Mouse (Mus musculus) cerebellum, adult (tissue): ENCODE measurements at regions not wholly inside any gene's neighbourhood (a gene's known extent, or its start where the extent isn't known, plus 50 kb on each side); places are given as distances from the start of the nearest gene placed in this dataset.

Experiments
- ATAC-seq: cut with Nextera tagmentation; 2 replicates; pipeline ENCODE4 v1.9.2; 2017; ENCODE audit warnings: mild to moderate bottlenecking, moderate library complexity, mixed read lengths; ENCODE audit not compliant: insufficient number of reproducible peaks, low FRiP score, low TSS enrichment

- no peak for ATAC-seq
Measured at GRCm38 (mm10) chr4:72377520-72377919, 176.8 kb upstream of the Tle1 start.

GRCm38 (mm10) chr4:72351985-72352384 is 151.3 kb upstream of the Tle1 start:
- ATAC-seq, result no peak

- no peak; the same call in 1 of the 2 replicates for ATAC-seq
Measured at GRCm38 (mm10) chr4:72331882-72332281, 131.2 kb upstream of the Tle1 start.

GRCm38 (mm10) chr4:72329026-72329390 is 128.3 kb upstream of the Tle1 start:
- no peak for ATAC-seq

- no peak for ATAC-seq
Measured at GRCm38 (mm10) chr4:72328282-72329025, 127.7 kb upstream of the Tle1 start.

- no peak for ATAC-seq
Measured at GRCm38 (mm10) chr4:72324913-72325312, 124.2 kb upstream of the Tle1 start.

GRCm38 (mm10) chr4:72285112-72285675 is 84.5 kb upstream of the Tle1 start:
- ATAC-seq, result no peak

GRCm38 (mm10) chr4:72250531-72250930 is 49.8 kb upstream of the Tle1 start:
- no peak for ATAC-seq
